Mouse (Mus musculus) gastrocnemius, postnatal 25 days (tissue): Measurements from ENCODE around the gene Rfesd. TPM values are rescaled to one million over a fixed set of nuclear protein-coding genes. Genes with fewer than 3 reads are reported as not detected.

Experiments
- DNase-seq: peaks from one replicate; pipeline ENCODE4 v3.0.0; 2022
- long read RNA-seq, 2 experiments: library from polyadenylated mRNA; stranded (forward); transcript quantifications; one replicate each; pipeline ENCODE4 v2.0.0; 2021
- total RNA-seq, 2 experiments: library from RNA; stranded (reverse); gene quantifications; 1 replicate in 1 of 2; 2 replicates in 1 of 2; pipeline ENCODE4 v1.2.3; 2021

The Rfesd gene
- total RNA-seq, result 10 to 100 TPM; 17.8 to 21.3 TPM
- long read RNA-seq, experiment 1, transcript Rfesd-202 (4 exons, 595 nt), result major isoform, 23 of 35 reads
- long read RNA-seq, experiment 1, transcript Rfesd-203 (4 exons, 1,436 nt), result minor isoform, 5 of 35 reads
- long read RNA-seq, experiment 1, partial matches to known transcripts, result 2 of 35 reads
- long read RNA-seq, experiment 1, other reads (novel, unspliced or antisense), result 1 of 35 reads
- long read RNA-seq, experiment 2, transcript Rfesd-203 (4 exons, 1,436 nt), result minor isoform, 8 of 38 reads
- long read RNA-seq, experiment 2, transcript Rfesd-201 (4 exons, 2,807 nt), result minor isoform, 7 of 38 reads
- long read RNA-seq, experiment 2, transcript Rfesd-202 (4 exons, 595 nt), result major isoform, 20 of 38 reads
- long read RNA-seq, experiment 2, partial matches to known transcripts, result 1 of 38 reads
- long read RNA-seq, experiment 2, other reads (novel, unspliced or antisense), result 2 of 38 reads

- DNase-seq, result peak; percentile 98
Measured at GRCm38 (mm10) chr13:76017974-76018843, at the start of gene Rfesd. Gene Rfesd (minus strand): TSS chr13:76018719.

GRCm38 (mm10) chr13:76064363-76064945, 45.9 kb upstream of the Rfesd start:
- DNase-seq, result no peak

DNA sequence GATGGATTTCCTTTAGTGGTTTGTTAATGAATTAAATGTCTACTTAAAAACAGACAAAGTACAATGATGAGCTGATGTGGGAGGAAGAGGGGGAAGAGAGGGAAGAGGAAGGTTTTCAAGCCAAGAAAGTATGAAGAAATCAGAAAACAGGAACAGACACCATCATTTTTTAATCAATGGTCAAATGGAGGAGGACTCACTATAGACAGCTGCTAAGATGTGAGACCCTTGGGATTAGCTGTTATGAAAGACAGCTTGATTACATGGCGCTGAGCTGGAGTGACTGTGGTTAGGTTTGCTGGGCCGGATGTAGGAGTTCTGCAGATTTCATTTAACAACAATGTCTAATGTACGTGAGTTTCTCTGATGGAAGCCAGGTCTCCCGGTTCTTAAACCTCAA, 45.0 kb upstream of the Rfesd start:
- DNase-seq, result no peak

DNA sequence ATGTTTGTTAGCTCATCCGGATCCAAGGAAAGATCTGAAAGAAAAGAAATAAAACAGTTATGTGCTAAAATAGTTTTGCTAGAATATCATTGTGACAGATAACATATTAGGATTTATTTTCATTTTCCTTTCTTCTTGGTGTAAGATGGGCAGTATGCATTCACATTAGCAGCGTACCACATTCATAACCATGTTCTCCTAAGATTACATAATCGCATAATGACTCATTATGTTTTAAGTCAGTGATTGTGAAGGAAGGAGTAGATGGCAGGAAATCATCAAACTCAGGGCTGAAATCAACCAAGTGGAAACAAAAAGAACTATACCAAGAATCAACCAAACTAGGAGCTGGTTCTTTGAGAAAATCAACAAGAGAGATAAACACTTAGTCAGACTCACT, 44.0 kb upstream of the Rfesd start:
- DNase-seq, result no peak

GRCm38 (mm10) chr13:76062126-76062525, 43.6 kb upstream of the Rfesd start:
- DNase-seq, result no peak

DNA sequence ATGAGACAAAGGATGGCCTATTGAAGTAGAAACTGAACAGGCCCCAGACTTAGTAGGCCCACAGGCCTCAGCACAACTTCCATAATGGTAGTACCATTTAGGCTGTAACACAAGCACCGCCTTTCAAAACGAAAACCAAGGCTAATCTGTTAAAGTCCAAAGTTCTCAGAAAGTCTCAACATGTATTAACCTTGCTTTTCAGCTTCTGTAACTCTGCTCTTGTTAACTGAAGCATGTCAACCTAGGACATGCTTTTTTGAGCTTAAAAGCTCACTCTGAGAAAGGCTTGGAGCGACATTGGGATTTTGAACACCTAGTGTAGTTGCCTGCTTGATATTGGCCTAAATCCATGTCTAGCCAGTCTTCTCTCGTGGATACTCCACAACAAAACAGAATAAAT, 41.1 kb upstream of the Rfesd start:
- no peak for DNase-seq

DNA sequence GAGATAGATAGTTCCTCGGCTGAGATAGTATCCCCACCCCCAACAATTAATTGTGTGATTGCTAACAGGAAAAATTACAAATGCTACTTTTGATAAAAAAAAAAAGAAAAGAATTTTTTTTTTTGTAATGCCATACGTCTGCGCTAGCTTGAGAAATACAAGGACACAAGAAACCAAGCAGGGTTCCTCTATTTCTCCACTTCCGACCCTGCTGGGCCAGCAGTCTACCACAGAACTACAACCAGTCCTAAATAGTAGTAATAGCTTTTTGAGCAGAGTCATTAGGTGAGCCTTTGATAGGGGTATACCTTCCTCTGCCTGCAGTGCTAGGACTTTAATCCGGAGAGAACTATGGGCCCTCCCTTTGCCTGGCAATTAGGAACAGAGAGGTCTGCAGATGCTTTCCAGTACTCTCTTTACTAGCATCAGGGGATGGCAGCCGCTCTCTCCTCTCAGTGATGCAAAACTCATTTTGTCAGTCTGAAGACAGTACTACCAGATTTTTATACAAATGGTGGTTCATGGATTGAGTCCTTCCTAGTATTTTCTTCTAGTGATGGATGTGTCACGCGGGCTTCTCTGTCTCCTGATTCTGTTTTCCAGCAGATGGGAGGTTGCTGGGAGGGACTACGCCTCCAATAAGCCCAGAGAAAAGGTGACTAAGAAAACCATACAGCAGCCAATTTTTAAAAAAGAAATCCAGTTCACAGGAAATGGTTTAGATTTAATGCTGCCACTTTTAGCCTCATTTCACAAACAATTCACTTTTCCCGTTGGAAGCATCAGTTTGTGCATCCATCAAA, 38.9 kb upstream of the Rfesd start:
- no peak for DNase-seq

DNA sequence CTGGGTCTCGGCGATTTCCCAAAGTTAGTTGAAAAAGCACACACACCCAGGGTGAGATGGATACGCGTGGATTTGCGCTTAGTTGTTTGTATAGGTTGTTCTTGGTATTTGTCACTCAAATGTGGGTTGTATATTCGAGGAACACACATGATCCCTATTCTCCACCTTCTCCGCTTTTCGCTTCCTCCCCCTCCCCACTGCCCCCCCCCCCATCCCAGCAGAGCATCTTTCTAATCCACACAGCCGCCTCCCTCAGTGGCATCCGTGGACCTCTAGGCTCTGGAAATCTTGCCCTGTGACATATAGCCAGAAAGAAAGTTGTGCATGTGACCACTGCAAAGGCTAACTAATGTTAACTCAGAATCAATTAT, 38.4 kb upstream of the Rfesd start, which contains the start of gene Gpr150:
Gene Gpr150, minus strand, starts transcription at position 101 of the 371 bp plus-strand sequence.
- DNase-seq, result no peak

DNA sequence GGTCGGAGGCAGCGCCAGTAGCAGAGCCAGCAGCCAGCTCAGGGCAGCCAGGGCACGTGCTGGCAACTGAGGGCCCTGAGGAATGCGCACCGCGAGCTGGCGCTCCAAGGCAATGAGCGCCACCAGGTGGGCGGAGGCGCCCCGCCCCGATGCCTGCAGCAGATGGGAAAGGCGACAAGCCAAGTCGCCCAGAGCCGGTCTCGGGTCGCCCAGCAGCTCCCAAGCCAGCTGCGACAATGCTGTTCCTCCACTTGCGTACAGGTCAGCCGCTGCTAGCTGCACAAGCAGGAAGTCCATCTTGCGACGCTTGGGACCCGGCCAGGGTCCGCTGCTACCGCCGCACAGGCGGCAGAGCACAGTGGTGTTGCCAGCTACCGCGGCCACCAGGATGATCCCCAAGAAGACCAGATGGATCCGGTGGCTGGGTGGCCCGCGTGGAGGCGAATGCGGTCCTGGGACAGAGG, 37.8 kb upstream of the Rfesd start:
- DNase-seq, result peak; percentile 46

DNA sequence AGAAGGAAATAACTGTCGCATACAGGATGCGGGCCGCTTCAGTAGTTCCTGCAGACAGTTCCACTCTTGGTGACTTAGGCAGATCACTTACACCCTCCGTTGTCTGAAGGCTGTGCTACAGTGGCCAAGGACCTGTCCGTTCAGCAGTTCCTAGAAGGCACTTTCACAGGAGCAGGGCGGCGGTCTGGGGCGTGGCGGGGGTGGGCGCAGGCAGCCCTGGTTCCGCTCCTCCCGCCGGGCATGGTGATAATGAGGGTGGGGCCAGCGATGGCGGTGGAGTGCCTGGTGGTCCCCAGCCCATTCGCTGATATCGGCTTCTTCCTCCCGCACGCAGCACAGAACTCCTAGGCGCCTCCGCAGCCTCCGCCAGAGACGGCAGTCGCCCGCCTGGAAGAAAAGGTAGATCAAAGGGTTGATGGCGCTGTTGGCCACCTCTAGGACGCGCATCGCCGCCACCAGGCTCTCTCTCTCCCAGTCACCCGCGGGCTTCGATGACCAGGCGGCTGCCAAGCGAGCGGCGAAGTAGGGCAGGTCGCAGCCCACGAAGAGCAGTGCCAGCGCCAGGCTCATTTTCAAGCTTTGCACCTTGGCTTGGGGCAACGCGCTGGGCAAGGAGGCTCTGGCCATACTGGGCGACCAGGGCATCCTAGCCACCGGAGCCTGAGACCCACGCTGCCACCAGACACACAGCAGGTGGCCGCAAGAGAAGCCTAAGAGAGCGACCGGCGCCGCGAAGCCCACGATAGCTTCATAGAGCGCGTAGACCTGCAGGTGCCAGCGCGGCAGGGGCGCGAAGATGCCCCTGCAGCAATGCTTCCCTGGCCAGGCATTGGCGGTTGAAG, 37.1 kb upstream of the Rfesd start:
- no peak for DNase-seq

DNA sequence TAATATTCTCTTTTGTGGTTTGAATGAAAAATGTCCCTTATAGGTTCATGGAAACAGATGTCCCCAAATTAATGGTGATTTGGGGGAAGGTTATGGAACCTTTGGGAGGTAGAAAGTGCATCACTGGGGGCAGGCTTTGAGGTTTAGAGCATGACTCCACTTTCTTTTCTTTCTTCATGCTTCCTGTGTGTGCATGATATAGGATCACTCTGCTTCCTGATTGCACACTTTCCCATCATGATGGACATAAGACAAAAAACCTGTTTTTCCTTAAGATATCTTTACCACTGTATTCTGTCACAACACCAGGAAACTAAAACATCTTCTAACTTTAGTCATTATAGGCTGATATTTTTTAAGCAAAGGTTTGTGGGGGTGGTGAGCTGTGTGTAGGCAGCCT, 26.5 kb upstream of the Rfesd start:
- no peak for DNase-seq

- no peak for DNase-seq
Measured at GRCm38 (mm10) chr13:76042455-76042854, 23.9 kb upstream of the Rfesd start.

DNA sequence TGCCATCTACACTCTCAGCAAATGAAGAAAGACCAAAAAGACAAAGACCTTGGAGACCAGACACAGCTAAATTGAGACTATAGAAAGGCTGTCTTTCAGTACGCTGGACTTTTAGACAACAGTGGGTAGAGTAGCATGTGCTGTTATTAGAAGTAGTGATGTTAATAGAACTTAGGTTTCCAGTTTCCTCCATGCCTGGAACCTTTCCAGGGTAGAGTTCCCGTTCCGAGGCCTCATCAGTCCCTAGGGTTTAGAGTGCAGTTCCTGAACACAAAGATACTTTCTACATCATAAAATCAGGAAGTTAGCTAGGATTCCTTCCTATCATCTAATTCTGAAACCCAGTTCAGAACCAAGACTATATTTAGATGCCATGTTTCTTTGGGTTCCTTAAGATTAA, 6.1 kb upstream of the Rfesd start:
- peak; percentile 16 for DNase-seq

DNA sequence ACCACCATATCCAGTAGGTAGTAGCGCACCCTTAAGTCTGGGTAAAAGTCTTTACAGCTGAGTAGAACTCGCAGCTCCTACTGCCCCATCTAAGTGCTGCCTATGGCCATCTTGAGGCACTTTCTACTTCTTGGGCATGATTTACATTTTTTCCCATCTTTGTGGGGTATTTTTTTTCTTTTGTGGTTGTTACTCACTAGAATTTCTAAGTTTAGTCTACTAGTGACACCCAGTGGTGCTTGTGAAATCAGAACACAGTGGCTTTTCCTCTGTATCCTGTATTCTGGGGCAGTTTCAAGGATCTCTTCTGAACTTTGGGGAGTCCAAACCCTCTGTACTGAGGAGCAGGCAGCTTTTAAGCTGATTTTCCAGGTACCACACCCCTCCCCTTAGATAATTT, 3.3 kb upstream of the Rfesd start:
- DNase-seq, result no peak

DNA sequence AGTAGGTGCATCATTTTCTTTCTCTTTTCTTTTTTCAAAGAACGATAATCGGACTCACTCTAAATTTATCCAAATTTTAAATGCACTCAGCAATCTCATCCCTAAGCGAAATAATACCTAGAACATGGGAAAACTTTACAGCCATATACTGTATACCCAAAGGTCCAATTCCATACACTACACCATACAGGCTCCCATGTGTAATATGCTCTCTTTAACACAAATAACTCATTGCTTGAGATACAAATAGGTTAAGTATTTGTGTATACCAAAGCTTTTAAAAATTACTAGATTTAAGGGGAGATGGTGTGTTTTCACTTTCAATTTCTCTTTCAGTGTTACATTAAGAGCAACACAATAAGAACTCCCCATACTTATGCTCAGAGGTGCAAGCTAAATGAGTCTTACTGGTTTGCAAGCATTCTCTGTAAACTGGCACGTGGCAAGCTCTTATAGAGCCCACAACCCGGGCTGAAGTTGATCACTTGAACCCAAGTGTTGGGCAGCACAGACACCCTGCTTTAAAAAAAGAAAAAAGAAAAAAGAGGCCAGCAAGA, 403 bp upstream of the Rfesd start:
- no peak for DNase-seq

- DNase-seq, result no peak
Measured at GRCm38 (mm10) chr13:76017465-76017864, 1.1 kb downstream of the Rfesd start.

DNA sequence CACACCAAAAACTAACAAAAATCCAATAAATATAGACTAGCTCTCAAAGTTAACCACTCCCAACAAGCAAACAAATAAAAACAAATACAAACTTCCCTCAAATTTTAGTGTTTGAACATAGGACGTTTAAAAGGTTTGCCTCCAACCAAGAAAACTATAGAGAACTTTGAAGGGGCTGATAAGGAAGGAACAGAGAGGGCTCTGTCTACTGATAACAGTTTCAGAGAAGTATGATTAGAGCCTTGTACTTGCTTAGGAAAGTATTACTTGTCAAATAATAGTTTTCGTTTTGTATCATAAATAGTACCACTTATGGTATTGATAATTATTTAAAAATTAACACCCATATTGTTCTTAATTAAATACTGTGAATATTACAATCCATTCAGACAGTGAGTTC, 4.0 kb downstream of the Rfesd start:
- no peak for DNase-seq

DNA sequence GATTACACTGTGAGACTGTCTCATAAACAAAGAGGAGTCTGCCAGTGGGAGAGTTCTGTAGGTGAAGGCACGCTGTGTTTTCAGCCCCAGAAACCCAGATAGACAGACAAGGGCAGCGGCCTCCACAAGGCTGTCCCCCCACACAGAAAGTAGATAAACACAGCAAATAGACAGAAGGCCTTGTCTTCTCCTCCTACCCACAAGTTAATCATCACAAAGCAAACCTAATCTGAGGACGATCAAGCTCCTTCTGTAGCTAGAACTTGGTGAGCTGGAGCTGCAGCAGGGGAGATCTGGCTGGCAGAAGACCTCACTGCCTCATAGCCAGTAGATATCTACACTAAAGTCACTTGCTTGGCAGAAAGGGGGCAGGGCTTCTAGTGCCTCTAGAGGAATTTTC, 15.2 kb downstream of the Rfesd start:
- no peak for DNase-seq

DNA sequence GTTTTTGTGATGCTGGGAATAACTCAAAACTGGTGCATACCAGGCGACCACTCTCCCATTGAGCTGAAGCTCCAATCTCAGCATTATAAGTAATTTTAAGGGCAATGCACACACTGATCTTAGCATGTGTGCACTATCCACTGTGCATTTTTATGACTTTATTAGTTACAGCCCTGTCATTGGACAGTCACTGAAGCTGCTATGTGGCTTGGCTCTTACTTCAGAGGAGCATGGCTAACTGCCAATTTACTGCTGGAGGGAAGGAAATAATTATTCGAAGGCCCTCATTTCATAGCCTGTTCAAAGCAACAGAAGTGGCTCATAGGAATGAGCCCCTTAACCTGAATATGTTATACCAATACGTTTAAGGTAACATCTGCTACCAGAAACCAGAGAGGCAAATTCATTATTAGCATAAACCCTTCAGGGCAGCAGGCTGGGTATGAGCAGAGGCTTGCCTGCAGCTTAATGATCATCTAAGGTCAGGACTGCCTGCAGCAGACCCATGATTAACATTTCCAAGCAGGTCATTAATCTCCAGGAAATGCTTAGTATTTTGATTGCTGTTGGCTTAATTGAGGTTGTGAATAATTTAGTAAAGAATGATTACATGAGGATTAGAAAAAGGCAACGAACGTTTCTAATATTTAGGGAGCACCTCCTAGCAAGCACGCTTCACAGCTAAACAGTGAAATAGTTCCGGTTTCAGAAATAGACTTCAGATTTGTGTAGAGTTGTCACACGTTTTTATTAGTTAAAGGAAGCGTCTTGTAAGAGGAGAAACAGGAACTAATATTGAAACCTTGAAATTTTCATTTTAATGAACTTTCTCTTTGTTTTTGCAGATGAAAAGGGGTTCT, 26.1 kb downstream of the Rfesd start:
- DNase-seq, result no peak

- peak; percentile 53 for DNase-seq
Measured at GRCm38 (mm10) chr13:75988096-75988495, 30.4 kb downstream of the Rfesd start.
